Mouse (Mus musculus): ENCODE results near the gene Trim26. TPM values are rescaled to one million over a fixed set of nuclear protein-coding genes. Genes with fewer than 3 reads are reported as not detected.

Trim26 gene
- total RNA-seq, 2 experiments from 2014 or later, result 24.3 to 25.6 TPM

GRCm38 (mm10) chr17:36899376-36899775 is 62.4 kb downstream of the Trim26 start:
- DNase-seq (ENCODE audit: low spot score in 2 of 2), result no peak

DNA sequence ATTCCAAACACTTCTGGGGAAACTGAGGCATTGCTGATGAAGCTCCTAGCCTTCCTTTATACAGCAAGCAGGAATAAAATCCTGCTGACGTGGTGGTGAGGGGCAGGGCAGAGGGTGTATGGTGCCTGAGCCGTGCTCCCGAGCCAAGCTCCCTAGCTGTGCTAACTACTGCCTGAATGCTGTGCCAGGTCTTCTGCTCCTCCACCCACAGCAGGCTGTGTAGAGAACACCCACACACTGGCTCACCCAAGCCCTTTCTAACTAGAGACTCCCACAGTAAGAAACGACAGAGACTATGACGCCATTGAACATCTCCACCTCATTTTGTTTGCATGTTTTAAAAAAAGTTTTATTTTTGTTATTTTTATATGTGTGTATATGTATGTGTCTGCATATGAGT is 63.1 kb downstream of the Trim26 start:
- no peak for DNase-seq (ENCODE audit: low spot score in 2 of 2)

GRCm38 (mm10) chr17:36900691-36901090 is 63.8 kb downstream of the Trim26 start:
- no peak for DNase-seq (ENCODE audit: low spot score in 2 of 2)

DNA sequence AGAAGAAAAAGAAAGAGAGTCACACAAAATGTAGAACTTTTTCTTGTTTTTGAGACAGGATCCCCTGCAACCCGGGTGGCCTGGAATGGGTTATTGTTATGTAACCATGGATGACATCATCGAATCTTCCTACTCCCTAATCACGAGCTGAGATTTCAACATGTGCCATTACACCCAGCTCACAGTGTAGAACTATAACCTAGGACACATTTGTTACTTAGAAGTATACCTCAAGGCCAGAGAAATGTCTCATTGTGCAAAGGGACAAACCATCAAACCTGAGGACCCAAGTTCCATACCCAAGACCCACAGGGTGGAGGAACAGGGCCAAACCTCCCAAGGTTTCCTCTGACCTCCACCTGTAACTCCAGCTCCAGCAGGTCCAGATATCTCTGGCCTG is 66.7 kb downstream of the Trim26 start:
- DNase-seq (ENCODE audit: low spot score in 2 of 2), result no peak

GRCm38 (mm10) chr17:36908235-36908634 is 71.3 kb downstream of the Trim26 start:
- DNase-seq (ENCODE audit: low spot score in 2 of 2), result no peak

Other genes starting within 250 kb of the Trim26 start
- not detected for gene H2-M9, start 194.5 kb upstream of the Trim26 start, total RNA-seq (2021)
- gene H2-M1, start 164.9 kb upstream of the Trim26 start, total RNA-seq (2021), result not detected
- gene H2-M10.5, start 64.2 kb upstream of the Trim26 start, total RNA-seq (2021), result not detected
- gene H2-M10.6, start 25.0 kb upstream of the Trim26 start, total RNA-seq (2021), result not detected
- not detected for gene Trim15, start 30.1 kb downstream of the Trim26 start, total RNA-seq (2021)
- under 1 TPM; 0.20 to 0.80 TPM for gene Trim10, start 32.4 kb downstream of the Trim26 start, total RNA-seq (2021)
- gene Trim40, start 53.0 kb downstream of the Trim26 start, total RNA-seq (2021), result not detected
- not detected for gene Trim31, start 61.0 kb downstream of the Trim26 start, total RNA-seq (2021)
- gene Rnf39, start 105.8 kb downstream of the Trim26 start, total RNA-seq (2021), result under 1 TPM in 1 of 2 experiments, not detected in 1; 0.29 TPM
- 10 to 100 TPM; 66.6 to 72.8 TPM for gene Ppp1r11, start 114.6 kb downstream of the Trim26 start, total RNA-seq (2021)
- 10 to 100 TPM; 29.2 to 32.9 TPM for gene Znrd1, start 121.4 kb downstream of the Trim26 start, total RNA-seq (2021)
- 1 to 10 TPM; 7.1 to 9.2 TPM for gene Znrd1as, start 121.5 kb downstream of the Trim26 start, total RNA-seq (2021)
- gene 2410137M14Rik, start 144.1 kb downstream of the Trim26 start, total RNA-seq (2021), result not detected
- under 1 TPM; 0.23 to 0.25 TPM for gene H2-M5, start 152.4 kb downstream of the Trim26 start, total RNA-seq (2021)
- 10 to 100 TPM in 1 of 2 experiments, 1 to 10 TPM in 1; 8.7 to 10.1 TPM for gene Zfp57, start 164.0 kb downstream of the Trim26 start, total RNA-seq (2021)
- gene Mog, start 186.3 kb downstream of the Trim26 start, total RNA-seq (2021), result not detected
- gene Gabbr1, start 208.8 kb downstream of the Trim26 start, total RNA-seq (2021), result 10 to 100 TPM; 24.2 to 25.4 TPM